Mouse (Mus musculus): ENCODE results near the gene Irf2bp2. TPM values are rescaled to one million over a fixed set of nuclear protein-coding genes. Genes with fewer than 3 reads are reported as not detected.
A peak's percentile ranks its signal among the peaks of the same experiment; 100 is the strongest.

Gene Irf2bp2
- 97.2 and 105 TPM in 2 replicates for total RNA-seq (2021)
- long read RNA-seq, experiment 1, full-length matches to known transcripts, result 98 of 118 reads
- long read RNA-seq, experiment 1, partial matches to known transcripts, result 0 of 118 reads
- long read RNA-seq, experiment 1, other reads (novel, unspliced or antisense), result 20 of 118 reads
- long read RNA-seq, experiment 2, full-length matches to known transcripts, result 92 of 119 reads
- long read RNA-seq, experiment 2, partial matches to known transcripts, result 0 of 119 reads
- long read RNA-seq, experiment 2, other reads (novel, unspliced or antisense), result 27 of 119 reads

GRCm38 (mm10) chr8:126593889-126594480 is at the start of gene Irf2bp2:
TSS of gene Irf2bp2 (minus strand) at chr8:126593986.
- peak; percentile 95 for DNase-seq

GRCm38 (mm10) chr8:126642665-126643064 is 48.9 kb upstream of the Irf2bp2 start:
- no peak for DNase-seq

DNA sequence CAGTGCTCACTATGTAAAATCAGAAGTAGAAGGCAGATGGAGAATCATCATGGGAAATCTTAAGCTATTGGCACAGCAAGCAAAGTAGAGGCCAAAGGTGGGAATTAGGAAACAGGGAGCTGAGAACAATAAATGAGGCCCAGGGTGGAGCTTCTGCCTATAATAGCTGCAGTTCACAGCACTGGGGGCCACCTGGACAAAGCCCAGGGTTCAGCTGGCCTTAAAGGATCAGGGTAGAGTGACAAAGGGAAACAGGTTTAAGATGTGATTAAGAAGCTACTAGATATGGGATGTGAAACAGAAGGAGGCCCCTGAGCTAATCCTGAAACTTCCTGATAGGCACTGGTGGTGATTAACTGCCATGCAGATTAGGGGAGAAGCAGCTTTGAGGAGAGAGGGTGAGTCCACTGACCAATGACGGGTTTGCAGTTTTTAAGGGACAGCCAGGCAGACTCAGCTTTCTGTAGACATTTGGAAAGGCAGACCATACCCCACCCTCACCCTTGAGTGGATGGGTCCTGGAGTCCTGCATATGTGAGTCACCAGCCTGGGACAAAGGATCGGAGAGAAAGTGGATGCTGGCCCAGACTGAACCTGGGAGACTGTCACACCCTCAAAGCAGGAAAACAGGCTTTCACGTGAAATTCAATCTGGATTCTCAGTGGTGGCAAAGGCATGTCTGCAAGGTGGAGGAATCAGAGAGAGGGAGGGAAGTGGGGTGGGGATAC is 47.9 kb upstream of the Irf2bp2 start:
- no peak for DNase-seq

GRCm38 (mm10) chr8:126639161-126639560 is 45.4 kb upstream of the Irf2bp2 start:
- DNase-seq, result no peak

- DNase-seq, result no peak
These were observed 44.2 kb upstream of the Irf2bp2 start for GRCm38 (mm10) chr8:126638027-126638426.

DNA sequence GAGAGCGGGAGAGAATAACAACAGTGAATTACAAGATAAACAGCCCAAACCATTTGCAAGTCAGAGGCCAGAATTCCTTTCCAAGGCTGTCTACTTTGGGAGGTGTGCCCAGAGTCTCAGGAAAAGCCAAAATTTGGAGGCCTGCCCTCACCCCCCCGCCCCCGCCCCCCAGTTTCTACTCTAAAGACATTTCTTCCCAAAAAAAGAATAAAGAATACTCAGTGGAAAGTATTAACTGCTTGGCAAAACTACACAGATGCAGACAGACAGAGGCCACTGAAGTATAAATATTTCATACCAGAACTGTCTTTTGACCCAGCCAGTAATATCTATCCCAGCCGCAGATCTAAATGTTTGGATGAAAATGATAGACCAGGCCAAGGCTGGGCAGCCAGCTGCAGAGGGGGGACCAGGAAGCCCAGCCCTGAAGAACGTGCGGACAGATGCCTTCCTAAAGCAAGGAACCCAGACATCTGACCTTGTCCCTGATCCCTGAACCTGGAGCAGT is 40.8 kb upstream of the Irf2bp2 start:
- DNase-seq, result peak; percentile 32

DNA sequence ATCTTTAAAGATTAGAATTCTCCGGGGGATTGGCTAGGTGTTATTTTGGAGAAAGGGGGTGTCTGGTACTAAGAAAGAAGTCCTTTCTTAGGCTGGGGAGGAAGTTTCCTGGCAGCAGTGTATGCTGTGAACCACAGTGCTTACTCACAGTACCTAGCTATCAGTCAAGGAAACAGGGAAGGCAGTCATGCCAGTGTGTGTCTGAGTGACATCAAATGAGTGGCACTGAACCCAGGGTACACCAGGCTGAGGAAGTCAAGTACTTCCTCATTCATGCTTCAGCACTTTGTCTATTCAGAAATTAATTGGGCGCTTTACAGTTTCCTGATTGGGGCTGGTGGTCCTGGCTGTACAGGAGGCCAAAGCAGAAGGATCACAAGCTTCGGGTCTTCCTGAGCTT is 34.8 kb upstream of the Irf2bp2 start:
- DNase-seq, result no peak

DNA sequence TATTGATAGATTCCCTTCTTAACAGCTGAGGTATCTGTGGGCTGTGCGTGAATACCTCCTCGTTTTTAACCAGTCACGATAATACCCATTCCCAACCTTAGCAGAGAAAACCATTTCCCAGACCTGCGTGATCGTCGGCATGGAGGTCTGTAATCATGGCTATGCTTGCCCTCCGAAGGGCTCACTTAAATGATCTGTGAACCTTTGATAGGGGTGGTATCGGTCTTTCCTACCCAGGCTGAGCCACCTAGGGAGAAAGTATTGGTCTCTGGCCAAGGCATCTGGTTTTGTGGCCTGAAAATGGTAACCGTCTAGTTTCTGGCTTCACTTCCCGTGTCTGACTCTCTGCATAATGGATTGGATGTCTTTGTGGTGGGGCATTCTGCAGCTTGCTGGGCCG is 32.6 kb upstream of the Irf2bp2 start:
- DNase-seq, result no peak

GRCm38 (mm10) chr8:126622111-126622795 is 28.5 kb upstream of the Irf2bp2 start:
- no peak for DNase-seq

GRCm38 (mm10) chr8:126620721-126621120 is 26.9 kb upstream of the Irf2bp2 start:
- peak; percentile 58 for DNase-seq

- peak; percentile 28 for DNase-seq
These were observed 25.7 kb upstream of the Irf2bp2 start for GRCm38 (mm10) chr8:126619487-126619886.

DNA sequence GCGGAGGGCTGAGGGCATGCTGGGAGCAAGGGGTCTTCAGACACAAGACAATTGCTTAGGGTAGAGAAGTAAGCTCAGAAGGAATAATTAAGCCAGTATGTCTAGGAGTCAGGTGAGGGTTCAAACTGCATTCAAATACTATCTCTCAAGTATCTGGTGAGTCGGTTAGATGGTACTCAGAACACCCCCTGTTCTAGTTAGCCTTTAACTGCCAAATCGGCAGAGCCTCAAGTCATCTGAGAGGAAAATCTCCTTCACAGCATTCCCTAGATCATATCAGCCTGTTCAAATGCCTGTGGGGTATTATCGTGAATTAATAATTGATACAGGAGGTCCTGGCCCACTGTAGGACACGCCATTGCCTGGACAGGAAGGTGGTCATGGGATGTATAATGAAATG is 23.9 kb upstream of the Irf2bp2 start:
- DNase-seq, result no peak

- no peak for DNase-seq
These were observed 22.9 kb upstream of the Irf2bp2 start for GRCm38 (mm10) chr8:126616736-126617135.

DNA sequence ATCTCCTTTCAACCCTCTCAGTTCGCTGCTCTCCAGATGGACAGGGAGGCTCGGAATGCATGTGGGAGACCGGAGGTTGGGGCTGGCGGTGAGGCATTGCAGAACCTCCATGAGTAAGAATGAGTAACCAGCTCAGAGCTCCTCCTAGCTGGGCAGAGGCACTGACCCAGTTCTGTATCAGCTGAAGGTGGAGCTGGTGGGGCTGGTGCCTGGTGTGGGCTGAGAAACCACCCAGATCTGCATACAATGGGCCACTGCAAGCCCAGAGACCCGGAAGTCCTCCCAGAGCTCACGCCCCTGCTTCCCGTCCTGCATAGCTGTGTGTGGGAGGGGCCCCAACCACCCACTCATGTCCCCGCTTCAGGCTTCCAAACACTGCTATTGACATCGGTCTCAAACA is 22.0 kb upstream of the Irf2bp2 start:
- peak; percentile 75 for DNase-seq

DNA sequence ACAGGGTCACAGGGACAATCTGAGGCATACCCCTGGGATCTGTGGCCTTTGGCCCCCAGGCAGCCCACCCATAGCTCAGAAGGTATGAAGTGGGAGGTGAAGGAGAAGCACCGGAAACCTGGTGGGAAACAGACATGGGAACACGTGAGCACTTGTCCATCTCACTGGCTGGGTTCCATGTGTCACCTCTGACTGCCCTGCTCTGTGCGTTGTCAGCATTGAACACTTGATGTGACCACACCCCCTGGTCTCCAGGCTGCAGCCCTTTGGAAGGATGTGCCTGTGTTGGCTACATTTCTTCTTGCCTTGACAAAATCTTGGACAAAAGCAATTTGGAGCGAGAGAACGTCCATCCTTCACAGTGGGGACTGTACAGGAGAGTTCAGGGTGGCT is 20.9 kb upstream of the Irf2bp2 start:
- peak; percentile 26 for DNase-seq

DNA sequence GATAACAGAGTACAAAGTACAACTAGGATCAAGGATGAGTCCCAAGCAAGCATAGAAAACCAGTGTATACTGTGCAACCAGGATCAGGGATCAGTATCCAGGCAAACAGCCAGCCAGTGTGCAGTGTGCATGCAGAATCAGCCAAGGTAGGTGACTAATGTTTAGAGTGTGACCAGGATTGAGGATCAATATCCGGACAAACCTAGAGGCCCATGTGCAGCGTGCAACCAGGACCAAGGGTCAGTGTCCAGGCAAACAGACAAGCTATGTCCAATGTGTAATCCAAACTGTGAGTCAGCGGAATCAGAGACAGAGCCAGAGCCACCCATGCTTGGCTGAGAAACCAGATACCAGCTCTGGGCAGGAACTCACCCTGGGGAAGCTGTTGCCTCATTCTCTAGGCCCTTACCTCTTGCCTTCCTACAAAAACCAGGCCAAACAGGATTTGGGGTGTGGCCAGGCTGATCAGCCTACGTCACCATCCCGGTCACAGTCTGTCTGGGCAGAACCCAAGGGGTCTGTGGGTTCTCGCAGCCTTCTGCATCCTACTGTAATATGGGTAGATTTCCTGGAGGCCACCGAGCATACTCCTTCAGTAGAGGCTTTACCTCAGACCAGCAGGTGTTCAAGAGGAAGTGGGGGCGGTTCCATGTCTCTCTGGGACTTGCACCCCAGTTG is 20.4 kb upstream of the Irf2bp2 start:
- peak; percentile 78 for DNase-seq

GRCm38 (mm10) chr8:126613143-126613542 is 19.4 kb upstream of the Irf2bp2 start:
- no peak for DNase-seq

DNA sequence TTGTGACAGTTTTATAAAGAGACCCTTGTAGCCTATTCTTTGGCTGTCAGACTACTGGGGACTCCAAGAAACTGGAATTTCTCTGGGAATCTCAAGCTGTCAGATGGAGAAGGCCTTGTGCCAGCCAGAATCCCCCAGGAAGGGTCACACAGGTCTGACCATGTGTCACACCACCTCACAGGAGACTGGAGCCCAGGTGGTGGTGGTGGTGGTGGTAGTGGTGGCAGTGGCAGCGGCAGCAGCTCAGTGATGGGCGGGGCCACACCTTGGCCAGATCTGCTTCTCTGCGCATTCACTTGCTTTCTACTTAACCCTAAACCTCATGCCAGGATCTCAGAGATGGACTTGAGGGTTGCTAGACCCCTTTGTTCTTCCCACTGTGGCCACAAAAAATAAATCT is 19.0 kb upstream of the Irf2bp2 start:
- DNase-seq, result no peak

DNA sequence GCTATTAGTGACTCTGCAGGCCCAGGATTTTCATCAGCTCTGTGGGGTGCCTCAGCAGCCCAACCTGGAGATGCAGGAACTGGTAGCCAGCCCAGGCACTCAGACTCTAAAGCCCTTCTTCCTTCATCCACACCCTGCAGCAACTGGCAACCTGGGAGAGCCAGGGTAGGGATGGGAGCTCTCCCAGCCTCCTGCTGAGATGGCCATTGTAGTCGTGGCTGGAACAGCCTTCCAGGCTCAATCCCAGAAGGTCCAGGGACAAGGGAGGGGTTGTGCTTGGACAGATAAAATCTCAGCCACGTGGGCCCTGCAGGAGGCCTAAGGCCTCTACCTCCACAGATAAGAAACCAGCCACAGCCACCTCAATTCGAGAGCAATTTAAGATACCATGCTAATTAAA is 16.9 kb upstream of the Irf2bp2 start:
- DNase-seq, result no peak

DNA sequence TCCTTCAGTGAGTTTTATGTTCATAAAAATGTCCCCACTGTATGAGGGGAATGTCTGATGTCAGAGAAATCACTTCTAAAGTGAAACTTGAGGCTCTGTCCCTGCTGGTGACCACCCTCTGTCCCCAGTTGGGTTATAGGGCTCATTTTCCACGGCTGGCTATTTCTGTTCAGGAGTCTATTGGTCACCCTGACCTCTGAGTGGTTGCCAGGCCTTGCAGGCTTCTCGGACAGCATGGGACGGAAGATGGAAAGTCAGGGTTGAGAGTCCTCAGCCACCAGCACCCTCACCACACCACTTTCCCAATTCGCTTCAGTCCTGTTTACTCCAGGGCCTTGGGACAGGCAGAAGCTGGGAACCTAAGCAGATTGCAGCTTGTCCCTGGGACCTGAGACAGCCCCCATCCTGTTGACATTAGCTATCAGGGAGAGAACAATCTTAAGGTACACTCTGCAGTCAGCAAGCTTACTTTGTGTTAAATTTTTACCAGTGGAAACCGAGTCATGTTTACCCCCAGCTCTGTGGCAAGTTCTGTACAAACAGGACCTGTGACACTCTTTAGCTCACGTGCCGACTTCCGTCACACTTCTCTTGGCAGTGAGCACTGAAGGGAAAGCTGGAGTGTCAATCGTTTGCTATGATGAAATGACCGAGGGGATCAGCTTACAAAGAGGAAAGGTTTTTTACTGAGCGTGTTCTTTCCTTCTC is 15.9 kb upstream of the Irf2bp2 start:
- DNase-seq, result no peak

DNA sequence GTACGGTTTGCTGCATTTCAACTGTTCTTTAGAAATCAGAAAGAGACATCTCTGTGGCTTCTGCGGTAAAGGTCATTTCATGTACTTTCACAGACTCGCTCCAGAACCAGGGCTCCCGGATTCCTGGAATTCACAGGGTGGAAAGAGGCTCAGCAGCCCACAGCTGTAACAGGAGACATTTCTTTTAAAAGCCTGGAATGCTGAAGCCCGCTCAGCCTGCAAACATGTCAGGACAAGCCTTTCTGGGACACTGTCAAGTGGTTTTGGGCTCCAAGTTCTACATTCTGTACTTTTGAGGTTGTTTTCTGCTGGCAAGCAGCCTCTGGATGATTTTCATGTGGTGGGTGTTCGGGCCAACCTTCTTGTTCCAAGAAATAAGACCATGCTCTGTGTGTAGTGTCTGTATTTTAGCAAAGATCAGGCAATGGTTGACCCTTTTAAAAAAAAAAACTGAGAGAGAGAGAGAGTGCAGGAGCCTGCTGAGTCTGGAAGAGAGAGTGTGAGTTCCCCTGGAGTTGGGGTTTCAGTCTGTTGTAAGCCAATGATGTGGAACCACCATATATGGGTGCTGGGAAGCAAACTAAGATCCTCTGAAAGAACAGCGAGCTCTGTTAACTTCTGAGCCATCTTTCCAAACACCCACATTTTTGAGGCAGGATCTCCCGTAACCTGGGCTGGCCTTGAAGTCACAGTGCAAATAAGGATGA is 9.6 kb upstream of the Irf2bp2 start:
- DNase-seq, result peak; percentile 31

Data from adrenal gland, postnatal 14 days (tissue).